Mouse (Mus musculus): Measurements from ENCODE around the gene Brix1. TPM values are rescaled to one million over a fixed set of nuclear protein-coding genes. Genes with fewer than 3 reads are reported as not detected.
"Not testable (repeated sequence)": the region's sequence is repeated elsewhere in the genome, so short reads cannot be mapped to it uniquely, and the experiment has no call there.

Gene Brix1
- total RNA-seq (2021), result 10 to 100 TPM; 53.0 to 55.1 TPM
- long read RNA-seq, experiment 1, transcript Brix1-201 (10 exons, 2,664 nt), result major isoform, 95 of 106 reads
- long read RNA-seq, experiment 1, partial matches to known transcripts, result 2 of 106 reads
- long read RNA-seq, experiment 1, other reads (novel, unspliced or antisense), result 9 of 106 reads
- long read RNA-seq, experiment 2, transcript Brix1-201 (10 exons, 2,664 nt), result major isoform, 30 of 31 reads
- long read RNA-seq, experiment 2, partial matches to known transcripts, result 1 of 31 reads
- long read RNA-seq, experiment 2, other reads (novel, unspliced or antisense), result 0 of 31 reads

- peak; percentile 96 for DNase-seq
Observed at GRCm38 (mm10) chr15:10485484-10486364, at the start of gene Brix1, which contains the start of gene Rad1. TSS of gene Brix1 (minus strand) at chr15:10485947. TSS of gene Rad1 (plus strand) at chr15:10486018.

DNA sequence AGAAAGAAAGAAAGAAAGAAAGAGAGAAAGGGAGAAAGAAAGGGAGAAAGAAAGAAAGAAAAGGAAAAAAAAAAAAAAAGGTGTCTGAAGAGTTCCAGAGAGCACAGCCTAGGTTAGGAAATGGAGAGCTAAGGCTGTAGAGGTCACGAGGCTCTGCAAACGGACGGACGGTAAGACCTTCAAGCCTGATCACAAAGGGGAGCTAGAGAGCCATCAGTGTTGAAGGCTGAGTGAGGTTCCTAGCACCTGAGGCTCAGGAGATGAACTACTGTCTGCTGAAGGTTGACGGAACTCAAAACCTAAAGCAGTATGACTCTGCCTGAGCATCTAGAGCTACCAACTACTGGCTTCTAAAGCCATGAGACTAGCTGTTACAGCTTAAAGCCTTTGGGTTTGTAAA is 48.8 kb upstream of the Brix1 start:
- DNase-seq, result no peak

GRCm38 (mm10) chr15:10533361-10533760 is 47.6 kb upstream of the Brix1 start:
- not testable (repeated sequence) for DNase-seq

DNA sequence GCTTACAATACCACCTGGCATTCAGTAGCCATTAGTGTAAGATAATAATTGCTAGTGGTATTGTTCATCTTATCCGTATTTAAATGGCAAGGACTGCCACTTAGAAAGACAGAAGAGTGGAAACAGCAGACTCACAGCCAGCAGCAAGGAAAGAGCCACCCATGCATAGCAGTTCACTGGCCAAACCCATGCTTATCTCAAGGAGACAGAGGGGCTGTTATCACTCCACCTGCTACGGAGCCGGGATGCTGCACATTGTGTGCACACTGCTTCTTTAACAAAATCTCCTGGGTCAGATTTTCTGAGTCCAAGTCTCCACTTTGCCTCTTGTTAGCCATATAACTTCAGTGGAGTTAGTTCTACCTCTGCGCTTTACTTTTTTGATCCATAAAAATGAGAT is 45.6 kb upstream of the Brix1 start:
- DNase-seq, result no peak

DNA sequence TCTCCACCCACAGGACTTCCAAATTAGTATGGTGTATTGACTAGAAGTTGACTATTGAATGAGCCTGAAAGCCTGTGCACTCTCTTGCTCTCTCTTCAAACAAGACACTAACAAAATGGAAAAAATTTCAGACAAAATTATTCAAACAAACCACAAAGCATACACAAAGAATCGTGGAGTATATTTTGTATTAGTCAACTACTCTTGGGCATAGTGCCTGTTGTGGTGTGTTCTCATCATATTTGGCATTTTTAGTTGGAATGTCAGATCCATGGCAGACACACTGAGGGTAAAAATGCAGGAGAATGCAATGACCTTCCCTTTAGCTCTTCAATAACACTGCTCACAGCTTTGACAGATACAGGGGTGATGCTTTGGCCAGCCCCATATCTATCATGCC is 40.1 kb upstream of the Brix1 start:
- DNase-seq, result no peak

DNA sequence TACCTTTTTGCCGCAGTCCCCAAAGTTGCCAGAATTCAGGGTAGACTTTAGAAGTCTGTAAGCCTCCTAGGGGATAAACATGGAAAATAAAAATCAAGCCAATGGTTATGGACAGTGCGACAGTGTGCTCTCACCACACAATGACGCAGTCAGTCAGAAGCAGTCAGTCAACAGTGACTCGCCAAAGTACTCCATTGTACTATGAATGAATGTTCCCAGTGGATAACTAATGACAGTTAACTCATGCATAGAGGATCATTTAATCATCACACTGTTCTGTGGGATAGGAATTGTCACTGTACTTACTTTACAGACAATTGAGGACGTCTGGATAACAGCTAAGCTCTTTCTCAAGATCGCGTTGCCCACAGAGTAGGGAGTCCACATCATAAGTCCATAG is 29.4 kb upstream of the Brix1 start:
- no peak for DNase-seq

GRCm38 (mm10) chr15:10506099-10506498 is 20.4 kb upstream of the Brix1 start:
- DNase-seq, result peak; percentile 22 to 38

- DNase-seq, result peak; percentile 57 to 66
Observed at GRCm38 (mm10) chr15:10500838-10501719, 15.3 kb upstream of the Brix1 start.

- no peak for DNase-seq
Observed at GRCm38 (mm10) chr15:10500035-10500434, 14.3 kb upstream of the Brix1 start.

- no peak for DNase-seq
Observed at GRCm38 (mm10) chr15:10499593-10499992, 13.8 kb upstream of the Brix1 start.

DNA sequence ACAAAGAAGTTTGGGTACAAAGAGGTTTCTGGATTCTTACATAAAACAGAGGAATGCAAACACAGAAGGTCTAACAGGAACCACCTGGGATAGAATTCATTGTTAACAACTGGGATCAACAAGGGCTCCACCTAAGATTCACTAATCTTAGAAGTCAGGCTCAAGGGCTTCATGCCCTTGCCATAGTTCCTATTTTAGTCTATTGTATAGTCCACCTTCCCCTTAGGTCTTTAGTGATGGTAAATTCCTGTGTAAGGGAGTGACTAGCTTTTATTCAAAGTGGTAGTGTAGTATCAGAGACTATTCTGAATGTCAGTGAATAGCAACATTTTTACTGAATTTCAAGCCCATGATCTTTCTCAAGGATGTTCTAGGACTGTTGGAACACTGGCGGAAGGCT is 10.9 kb upstream of the Brix1 start:
- DNase-seq, result not testable (repeated sequence)

- DNase-seq, result no peak
Observed at GRCm38 (mm10) chr15:10495944-10496343, 10.2 kb upstream of the Brix1 start.

DNA sequence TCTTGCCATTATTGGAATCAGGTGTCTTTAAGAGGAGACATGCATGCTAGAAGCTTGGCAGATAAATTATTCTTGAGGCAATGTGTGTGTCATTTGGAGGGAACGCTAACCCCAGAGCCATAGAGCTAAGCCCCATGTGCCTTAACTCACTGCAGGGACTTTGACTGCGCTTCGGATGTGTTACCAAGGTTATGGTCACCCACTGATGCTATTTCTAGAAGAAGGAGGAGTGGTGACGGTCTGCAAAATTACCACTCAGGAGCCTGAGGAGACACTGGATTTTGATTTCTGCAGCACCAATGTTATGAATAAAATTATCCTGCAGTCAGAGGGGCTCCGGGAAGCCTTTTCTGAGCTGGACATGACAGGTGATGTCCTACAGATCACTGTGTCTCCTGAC is 4.4 kb upstream of the Brix1 start:
- no peak for DNase-seq

- DNase-seq, result no peak
Observed at GRCm38 (mm10) chr15:10487246-10487645, 1.5 kb upstream of the Brix1 start.

GRCm38 (mm10) chr15:10486365-10486839 is 655 bp upstream of the Brix1 start:
- DNase-seq, result no peak

GRCm38 (mm10) chr15:10470941-10471340 is 14.8 kb downstream of the Brix1 start:
- no peak for DNase-seq

- peak; percentile 92 to 95 for DNase-seq
Observed at GRCm38 (mm10) chr15:10470151-10470831, 15.5 kb downstream of the Brix1 start, which contains the start of gene Dnajc21. TSS of gene Dnajc21 (minus strand) at chr15:10470516.

DNA sequence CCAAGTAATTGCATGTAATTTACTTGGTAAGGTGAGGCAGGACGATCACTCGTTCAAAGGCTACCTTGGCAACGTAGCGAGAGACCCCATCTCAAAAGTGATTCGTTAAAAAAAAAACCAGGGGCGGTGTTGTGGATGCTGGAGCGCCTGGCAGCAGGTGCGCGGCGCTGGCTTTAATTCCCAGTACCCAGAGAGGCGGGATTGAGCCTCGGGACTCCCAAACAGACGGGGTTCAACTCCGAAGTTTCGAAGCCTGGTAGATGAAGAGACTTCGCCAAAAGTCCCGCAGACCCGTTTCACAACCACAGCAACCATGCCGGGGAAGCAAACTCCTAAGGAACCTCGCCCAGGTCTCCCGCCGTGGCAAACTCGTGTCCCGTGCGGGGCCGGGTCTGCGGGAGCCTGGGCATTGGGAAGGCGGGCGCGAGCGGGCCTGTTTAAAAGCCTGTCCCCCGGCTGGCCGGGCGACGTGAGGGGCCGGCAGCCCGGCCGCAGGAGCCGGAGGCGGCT is 16.1 kb downstream of the Brix1 start:
- DNase-seq, result no peak

GRCm38 (mm10) chr15:10468761-10469160 is 17.0 kb downstream of the Brix1 start:
- no peak for DNase-seq

DNA sequence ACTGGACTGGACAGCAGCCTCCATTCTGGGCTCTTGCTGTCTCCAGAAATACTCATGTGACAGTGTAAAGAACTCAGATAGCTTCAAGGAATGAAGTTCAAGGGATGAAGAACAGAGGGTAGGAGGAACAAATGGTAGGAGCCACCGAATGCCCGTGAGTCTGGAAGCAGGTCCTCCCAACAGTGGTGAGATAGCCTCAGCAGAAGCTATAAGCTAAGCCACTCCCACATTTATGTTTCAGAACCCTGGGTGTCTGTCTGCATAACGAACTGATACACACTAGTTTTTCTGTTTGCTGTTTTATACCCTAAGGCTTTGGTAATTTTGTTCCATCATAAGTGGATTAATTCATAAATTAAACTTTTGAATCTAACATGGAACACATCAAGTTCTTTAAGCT is 21.1 kb downstream of the Brix1 start:
- DNase-seq, result no peak

GRCm38 (mm10) chr15:10463555-10463954 is 22.2 kb downstream of the Brix1 start:
- no peak for DNase-seq
